Mouse (Mus musculus) erythroblast, embryonic 14.5 days (primary cell): ENCODE data around the gene Neil1. TPM values are rescaled to one million over a fixed set of nuclear protein-coding genes. Genes with fewer than 3 reads are reported as not detected.

Experiments used
- H3K27me3 ChIP-seq: 2 replicates; pipeline ENCODE4 v1.6.1; 2012; ENCODE audit warnings: inconsistent platforms; ENCODE audit not compliant: control insufficient read depth
- H3K36me3 ChIP-seq: 2 replicates; pipeline ENCODE4 v1.6.1; 2012; ENCODE audit warnings: mild to moderate bottlenecking, inconsistent platforms; ENCODE audit not compliant: control insufficient read depth
- H3K4me1 ChIP-seq: 2 replicates; pipeline ENCODE4 v1.6.1; 2012; ENCODE audit warnings: inconsistent platforms; ENCODE audit not compliant: control insufficient read depth
- H3K4me3 ChIP-seq: replicated peaks from 2 replicates; pipeline ENCODE3; 2012; ENCODE audit warnings: moderate library complexity, mild to moderate bottlenecking, inconsistent platforms
- H3K9me3 ChIP-seq: 2 replicates; pipeline ENCODE4 v1.6.1; 2012; ENCODE audit warnings: low read length, inconsistent platforms, mixed read lengths; ENCODE audit not compliant: control insufficient read depth
- GATA1 ChIP-seq: IDR thresholded peaks from 2 replicates; pipeline ENCODE4 v1.6.1; 2012; ENCODE audit warnings: low read length, inconsistent platforms, mixed read lengths
- TAL1 ChIP-seq: IDR thresholded peaks from 3 replicates; pipeline ENCODE4 v1.6.1; 2012; ENCODE audit warnings: low read length, inconsistent platforms, mixed read lengths
- polyA plus RNA-seq: library from polyadenylated mRNA; stranded (reverse); fragments of >175 nt; gene quantifications from 2 replicates; pipeline ENCODE4 v1.2.3, GENCODE M21; 2012

Neil1 gene
- polyA plus RNA-seq, 1 experiment, result 0.10 TPM

GRCm38 (mm10) chr9:57143212-57143611, 4.9 kb downstream of the Neil1 start:
- peaks cover 54% of the 10 kb centered on the region for H3K36me3 ChIP-seq
- H3K9me3 ChIP-seq, result no peaks in the 10 kb centered on the region
- TF ChIP-seq TAL1, result no peak
- no peak for TF ChIP-seq GATA1

GRCm38 (mm10) chr9:57141417-57142353, 6.4 kb downstream of the Neil1 start:
- Histone ChIP-seq H3K27me3 (no peaks in the 10 kb centered on the region), H3K36me3 (peaks cover 69% of the 10 kb centered on the region), H3K4me1 (no peaks in the 10 kb centered on the region), H3K9me3 (no peaks in the 10 kb centered on the region), H3K4me3 (no peak overlapping the region)
- TF ChIP-seq TAL1 (no peak), GATA1 (no peak)

More at GRCm38 (mm10) chr9:57143212-57143611, 4.9 kb downstream of the Neil1 start:
- Histone ChIP-seq H3K27me3 (no peaks in the 10 kb centered on the region), H3K4me3 (no peak overlapping the region), H3K4me1 (peaks cover 13% of the 10 kb centered on the region)

- H3K4me3 ChIP-seq, result no peak overlapping the region
- no peak for TF ChIP-seq GATA1
- TF ChIP-seq TAL1, result no peak
These were observed 8.5 kb downstream of the Neil1 start for GRCm38 (mm10) chr9:57139571-57139970.

GRCm38 (mm10) chr9:57139110-57139509, 9.0 kb downstream of the Neil1 start:
- Histone ChIP-seq H3K36me3 (peaks cover 91% of the 10 kb centered on the region), H3K27me3 (no peaks in the 10 kb centered on the region), H3K4me1 (no peaks in the 10 kb centered on the region), H3K9me3 (no peaks in the 10 kb centered on the region), H3K4me3 (no peak overlapping the region)
- no peak for TF ChIP-seq TAL1
- TF ChIP-seq GATA1, result no peak

More at GRCm38 (mm10) chr9:57139571-57139970, 8.5 kb downstream of the Neil1 start:
- Histone ChIP-seq H3K9me3 (no peaks in the 10 kb centered on the region), H3K27me3 (no peaks in the 10 kb centered on the region), H3K36me3 (peaks cover 91% of the 10 kb centered on the region), H3K4me1 (no peaks in the 10 kb centered on the region)

- H3K36me3 ChIP-seq, result peaks cover 89% of the 10 kb centered on the region
- H3K4me1 ChIP-seq, result no peaks in the 10 kb centered on the region
- H3K27me3 ChIP-seq, result no peaks in the 10 kb centered on the region
- no peak overlapping the region for H3K4me3 ChIP-seq
- TF ChIP-seq TAL1, result no peak
- no peak for TF ChIP-seq GATA1
- no peaks in the 10 kb centered on the region for H3K9me3 ChIP-seq
These were observed 9.6 kb downstream of the Neil1 start for GRCm38 (mm10) chr9:57138507-57138906.

GRCm38 (mm10) chr9:57137777-57138176, 10.3 kb downstream of the Neil1 start:
- peaks cover 86% of the 10 kb centered on the region for H3K36me3 ChIP-seq

GRCm38 (mm10) chr9:57137246-57137645, 10.9 kb downstream of the Neil1 start:
- no peak for TF ChIP-seq GATA1
- TF ChIP-seq TAL1, result no peak
- Histone ChIP-seq H3K36me3 (peaks cover 84% of the 10 kb centered on the region), H3K4me1 (no peaks in the 10 kb centered on the region), H3K9me3 (no peaks in the 10 kb centered on the region), H3K27me3 (no peaks in the 10 kb centered on the region), H3K4me3 (no peak overlapping the region)

More at GRCm38 (mm10) chr9:57137777-57138176, 10.3 kb downstream of the Neil1 start:
- Histone ChIP-seq H3K27me3 (no peaks in the 10 kb centered on the region), H3K9me3 (no peaks in the 10 kb centered on the region), H3K4me1 (no peaks in the 10 kb centered on the region), H3K4me3 (no peak overlapping the region)
- TF ChIP-seq TAL1 (no peak), GATA1 (no peak)

GRCm38 (mm10) chr9:57130577-57131433, 17.3 kb downstream of the Neil1 start, which contains the start of gene Man2c1:
Gene Man2c1 (plus strand): TSS chr9:57130690.
- peaks cover 59% of the 10 kb centered on the region for H3K36me3 ChIP-seq
- H3K4me1 ChIP-seq, result peaks cover 25% of the 10 kb centered on the region
- no peaks in the 10 kb centered on the region for H3K27me3 ChIP-seq
- H3K4me3 ChIP-seq, result peak within 1 kb of the TSS; percentile 77
- H3K9me3 ChIP-seq, result no peaks in the 10 kb centered on the region
- no peak for TF ChIP-seq GATA1
- no peak for TF ChIP-seq TAL1
